Mouse (Mus musculus): Measurements from ENCODE around the gene Cntrob.
A peak's percentile ranks its signal among the peaks of the same experiment; 100 is the strongest.

Cntrob gene

DNA sequence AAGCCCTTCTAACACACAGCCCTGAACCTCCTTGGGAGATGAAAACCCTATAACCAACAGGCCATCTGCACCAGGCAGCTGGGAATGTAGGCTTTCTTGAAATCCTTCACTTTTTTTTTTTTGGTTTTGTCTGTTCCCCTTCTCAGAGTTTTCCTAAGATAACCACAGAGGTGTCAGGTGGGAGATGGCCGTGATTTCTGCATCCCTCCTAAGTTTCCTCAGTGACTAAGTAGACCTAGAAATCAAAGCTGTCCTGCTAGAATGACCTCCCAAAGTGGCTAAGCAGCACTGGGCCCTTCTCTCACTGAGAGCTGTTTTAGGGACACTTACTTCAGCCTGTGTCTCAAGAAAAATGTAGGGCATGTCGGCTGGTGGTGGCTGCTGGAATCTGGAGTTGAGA is 25.8 kb downstream of the Cntrob start:
- DNase-seq = no peak

DNA sequence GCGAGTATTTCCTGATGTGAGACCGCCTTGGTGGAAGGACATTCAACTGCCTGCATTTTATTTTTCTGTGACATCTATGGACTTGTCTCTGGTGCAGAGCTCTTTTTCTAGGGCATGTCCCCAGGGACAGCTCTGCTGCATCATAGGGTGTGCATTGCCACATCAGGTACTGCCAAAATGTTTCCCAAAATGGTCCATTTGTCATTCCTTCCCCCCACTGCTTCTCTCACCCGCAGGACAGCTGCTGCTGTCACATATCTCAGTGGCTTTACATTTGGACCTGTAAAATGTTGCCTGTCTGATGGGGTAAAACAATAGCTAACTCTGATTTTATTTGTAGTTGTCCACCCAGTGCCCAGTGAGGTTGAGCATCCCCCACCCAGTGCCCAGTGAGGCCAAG is 28.3 kb downstream of the Cntrob start:
- DNase-seq = no peak

- DNase-seq = no peak
Measured at GRCm38 (mm10) chr11:69291111-69291510, 32.5 kb downstream of the Cntrob start.

GRCm38 (mm10) chr11:69277267-69277666 is 46.3 kb downstream of the Cntrob start:
- DNase-seq = no peak

- no peak for DNase-seq
Measured at GRCm38 (mm10) chr11:69276081-69276480, 47.5 kb downstream of the Cntrob start.

DNA sequence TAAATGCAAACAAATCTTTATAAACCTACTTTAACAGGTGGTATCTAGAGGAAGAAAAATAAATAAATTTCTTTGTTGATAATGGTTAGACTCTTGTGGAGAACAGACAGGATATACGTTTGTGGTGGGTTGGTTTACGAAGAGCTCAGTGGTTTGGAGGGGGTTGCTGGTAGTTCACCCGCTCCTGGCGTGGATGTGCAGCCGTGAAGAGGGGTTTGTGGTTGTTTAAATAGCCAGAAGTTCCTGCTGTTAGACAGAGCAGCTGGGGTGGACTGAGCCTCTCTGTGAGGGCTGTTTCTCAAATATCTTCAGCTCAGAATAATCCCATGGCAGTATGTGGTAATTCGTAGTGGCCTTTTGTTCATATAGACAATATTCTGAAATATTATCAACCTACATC is 47.9 kb downstream of the Cntrob start:
- no peak for DNase-seq

- DNase-seq = peak; percentile 78
Measured at GRCm38 (mm10) chr11:69272122-69272740, 51.3 kb downstream of the Cntrob start.

DNA sequence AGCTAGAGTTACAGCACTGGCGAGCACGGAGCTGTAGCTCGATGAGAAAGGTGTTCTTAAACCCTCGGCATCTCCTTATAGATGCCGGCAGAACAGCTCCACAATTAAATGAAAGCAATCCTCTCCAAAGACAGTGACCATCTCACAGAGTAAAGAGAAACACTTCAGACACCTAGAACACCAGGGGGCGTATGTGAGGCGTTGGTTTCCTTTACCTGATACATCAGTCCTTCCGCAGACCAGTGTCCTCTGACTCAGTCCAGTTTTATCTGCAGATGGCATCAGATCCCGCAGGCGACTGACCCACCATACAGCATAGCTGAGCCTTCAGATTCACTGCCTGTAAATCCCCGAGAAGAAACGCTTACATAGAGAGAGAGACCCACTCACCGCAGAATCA is 54.0 kb downstream of the Cntrob start:
- DNase-seq = peak; percentile 75

- no peak for DNase-seq
Measured at GRCm38 (mm10) chr11:69268100-69268499, 55.5 kb downstream of the Cntrob start.

- peak; percentile 20 for DNase-seq
Measured at GRCm38 (mm10) chr11:69267341-69267740, 56.2 kb downstream of the Cntrob start.

- no peak for DNase-seq
Measured at GRCm38 (mm10) chr11:69266253-69266652, 57.3 kb downstream of the Cntrob start.

DNA sequence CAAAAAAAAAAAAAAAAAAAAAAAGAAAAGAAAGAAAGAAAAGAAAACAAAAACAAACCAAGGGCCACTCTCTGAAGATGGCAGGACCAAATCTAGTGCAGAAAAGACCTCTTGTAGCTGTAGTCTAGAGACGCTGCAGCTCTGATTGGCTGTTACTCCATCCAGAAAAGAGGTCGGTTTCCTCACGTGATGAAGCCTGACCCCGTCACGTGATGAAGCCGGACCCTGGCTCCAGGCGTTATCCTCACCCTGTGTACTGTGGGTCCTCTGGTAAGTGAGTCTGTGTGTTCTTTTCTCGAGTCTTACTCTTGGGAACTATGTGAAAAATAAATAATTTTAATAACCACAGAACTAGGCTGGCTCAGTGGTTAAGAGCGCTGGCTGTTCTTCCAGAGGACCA is 58.2 kb downstream of the Cntrob start:
- no peak for DNase-seq

DNA sequence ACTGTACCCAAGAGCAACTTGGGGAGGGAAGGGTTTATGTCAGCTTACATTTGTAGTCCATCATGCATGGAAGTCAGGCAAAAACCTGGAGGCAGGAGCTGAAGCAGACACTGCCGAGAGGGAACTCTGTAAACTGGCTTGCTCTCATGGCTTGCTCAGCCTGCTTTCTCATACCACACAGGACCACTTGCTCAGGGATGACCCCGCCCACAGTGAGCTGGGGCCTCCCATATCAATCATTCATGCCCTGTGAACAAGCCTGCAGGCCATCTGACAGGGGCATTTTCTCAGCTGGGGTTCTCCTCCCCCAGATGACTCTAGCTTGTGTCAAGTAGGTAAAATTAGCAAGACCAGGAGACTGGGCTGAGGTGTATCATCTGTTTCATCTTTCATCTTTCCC is 59.3 kb downstream of the Cntrob start:
- DNase-seq = no peak

DNA sequence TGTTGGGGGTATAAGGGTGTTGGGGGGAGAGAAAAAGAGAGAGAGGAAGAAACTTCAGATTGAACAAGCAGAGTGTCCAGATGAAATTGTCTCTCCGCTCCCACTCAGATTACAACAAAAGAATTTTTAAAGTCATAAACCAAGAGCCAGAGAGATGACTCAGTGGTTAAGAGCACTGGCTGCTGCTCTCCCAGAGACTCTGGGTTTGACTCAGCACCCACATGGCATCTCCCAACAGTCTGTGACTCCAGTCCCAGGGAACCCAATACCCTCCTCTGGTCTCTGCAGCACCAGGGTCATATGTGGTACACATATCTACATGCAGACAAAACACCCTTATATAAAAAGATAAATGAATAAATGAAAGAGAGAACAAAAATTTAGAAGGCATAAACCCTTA is 63.5 kb downstream of the Cntrob start:
- DNase-seq = no peak

DNA sequence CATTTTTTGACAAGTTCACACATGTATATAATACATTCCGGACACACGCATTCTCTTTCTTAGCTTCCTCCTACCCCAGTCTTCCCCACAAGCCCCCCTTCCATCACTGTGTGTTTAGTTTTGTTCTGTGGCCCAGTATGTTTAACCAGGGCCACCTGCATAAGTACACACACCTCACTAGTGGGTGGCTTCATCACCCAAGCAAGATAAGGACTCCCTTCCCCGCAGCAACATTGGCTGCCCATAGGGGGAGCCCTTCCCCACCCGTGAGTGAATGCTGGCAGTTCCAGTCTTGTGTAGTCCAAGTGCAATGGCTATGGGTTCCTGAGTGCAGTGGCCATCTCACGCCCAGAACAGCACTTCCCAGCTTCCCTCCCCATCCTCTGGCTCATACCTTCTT is 65.3 kb downstream of the Cntrob start:
- DNase-seq = peak; percentile 30

DNA sequence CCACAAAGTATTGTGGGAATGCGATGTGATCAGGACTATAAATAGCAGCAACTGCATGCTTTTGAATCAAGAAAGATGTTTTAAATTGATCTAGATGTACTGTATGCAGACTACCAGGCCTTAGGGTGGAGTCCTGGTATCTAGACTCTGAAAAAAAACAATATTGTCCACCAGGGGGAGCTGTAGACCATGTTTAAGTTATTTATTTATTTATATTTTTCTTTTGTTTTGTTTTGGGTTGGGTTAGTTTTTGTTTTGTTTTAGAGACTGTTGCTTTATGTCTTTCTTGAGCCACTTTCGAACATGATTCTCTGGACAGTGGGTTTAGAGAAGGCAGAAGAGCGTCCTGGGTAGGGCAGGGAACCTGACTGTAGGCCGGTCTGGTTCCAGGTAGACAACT is 65.8 kb downstream of the Cntrob start:
- peak; percentile 72 for DNase-seq

GRCm38 (mm10) chr11:69257072-69257471 is 66.5 kb downstream of the Cntrob start:
- no peak for DNase-seq

- no peak for DNase-seq
Measured at GRCm38 (mm10) chr11:69254808-69255207, 68.8 kb downstream of the Cntrob start.

GRCm38 (mm10) chr11:69253131-69253530 is 70.4 kb downstream of the Cntrob start:
- DNase-seq = no peak

DNA sequence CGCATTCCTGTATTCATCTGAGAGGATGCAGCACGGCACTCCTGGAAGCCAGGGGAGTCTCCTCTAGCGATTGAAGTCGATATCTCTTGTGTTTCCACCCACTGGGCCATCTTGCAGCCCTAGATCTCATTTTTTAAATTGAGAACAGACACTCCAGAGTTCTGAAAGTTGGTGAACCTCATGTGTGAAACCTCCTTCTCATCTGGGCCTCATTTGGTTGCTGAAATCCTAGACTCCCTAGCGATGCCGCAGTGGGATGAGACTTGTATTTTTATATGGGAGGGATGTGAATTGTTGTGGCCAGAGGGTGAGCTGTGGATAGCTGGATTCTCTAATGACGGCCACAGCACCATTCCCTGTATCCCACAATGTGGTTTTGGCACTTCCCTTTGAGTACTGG is 71.6 kb downstream of the Cntrob start:
- no peak for DNase-seq

DNA sequence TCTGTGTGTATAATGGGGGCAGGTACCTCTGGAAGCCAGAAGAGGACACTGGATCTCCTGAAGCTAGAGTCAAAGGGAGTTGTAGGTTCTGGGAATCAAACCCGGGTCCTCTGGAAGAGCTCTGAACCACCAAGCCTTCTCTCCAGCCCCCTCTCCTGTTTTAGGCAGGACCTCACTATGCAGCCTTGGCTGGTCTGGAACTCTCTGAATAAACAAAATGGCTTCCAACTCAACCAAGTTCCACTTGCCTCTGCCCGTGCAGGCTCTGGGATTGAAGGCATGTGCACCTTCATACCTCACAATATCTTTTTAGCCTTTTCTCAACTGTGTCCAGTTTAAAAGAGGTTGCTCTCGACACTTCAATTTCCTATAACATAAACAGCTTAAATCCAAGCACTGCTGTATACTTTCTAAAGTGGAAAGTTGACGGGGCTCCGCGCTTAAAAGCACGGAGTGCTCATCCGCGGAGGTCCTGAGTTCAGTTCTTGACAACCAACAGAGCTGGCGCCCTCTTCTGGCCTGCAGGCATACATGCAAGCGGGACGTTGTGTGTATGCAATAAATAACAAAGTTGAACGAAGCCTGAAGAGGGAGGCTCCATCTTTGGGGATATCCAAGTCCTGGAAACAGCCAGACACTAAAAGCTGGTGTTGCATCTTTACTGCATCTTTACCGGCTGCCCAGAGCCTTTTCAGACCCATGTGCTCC is 72.3 kb downstream of the Cntrob start:
- DNase-seq = no peak

DNA sequence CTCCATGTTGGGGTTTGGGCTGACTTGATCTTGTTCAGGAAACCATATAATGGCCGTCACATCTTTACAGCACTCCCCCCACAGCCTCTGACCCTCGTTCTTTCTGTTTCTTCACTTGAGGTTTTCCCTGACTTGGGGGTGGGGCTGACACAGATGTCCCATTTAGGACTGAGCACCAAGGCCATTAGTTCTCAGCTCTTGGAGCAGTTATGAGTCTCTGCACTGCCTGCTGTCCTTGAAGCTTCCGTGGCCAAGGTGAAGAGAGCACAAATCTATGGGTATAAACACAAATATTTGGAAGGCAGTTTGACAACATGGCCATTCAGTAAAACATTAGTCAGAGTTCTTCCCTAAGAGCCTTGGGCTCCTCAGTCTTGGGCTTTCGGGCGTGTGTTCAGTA is 73.5 kb downstream of the Cntrob start:
- no peak for DNase-seq

Data from kidney, adult 9 months (tissue).